Mouse (Mus musculus): ENCODE results near the gene Gtf2h2.
"Not testable (repeated sequence)": the region's sequence is repeated elsewhere in the genome, so short reads cannot be mapped to it uniquely, and the experiment has no call there.

Gtf2h2 gene

DNA sequence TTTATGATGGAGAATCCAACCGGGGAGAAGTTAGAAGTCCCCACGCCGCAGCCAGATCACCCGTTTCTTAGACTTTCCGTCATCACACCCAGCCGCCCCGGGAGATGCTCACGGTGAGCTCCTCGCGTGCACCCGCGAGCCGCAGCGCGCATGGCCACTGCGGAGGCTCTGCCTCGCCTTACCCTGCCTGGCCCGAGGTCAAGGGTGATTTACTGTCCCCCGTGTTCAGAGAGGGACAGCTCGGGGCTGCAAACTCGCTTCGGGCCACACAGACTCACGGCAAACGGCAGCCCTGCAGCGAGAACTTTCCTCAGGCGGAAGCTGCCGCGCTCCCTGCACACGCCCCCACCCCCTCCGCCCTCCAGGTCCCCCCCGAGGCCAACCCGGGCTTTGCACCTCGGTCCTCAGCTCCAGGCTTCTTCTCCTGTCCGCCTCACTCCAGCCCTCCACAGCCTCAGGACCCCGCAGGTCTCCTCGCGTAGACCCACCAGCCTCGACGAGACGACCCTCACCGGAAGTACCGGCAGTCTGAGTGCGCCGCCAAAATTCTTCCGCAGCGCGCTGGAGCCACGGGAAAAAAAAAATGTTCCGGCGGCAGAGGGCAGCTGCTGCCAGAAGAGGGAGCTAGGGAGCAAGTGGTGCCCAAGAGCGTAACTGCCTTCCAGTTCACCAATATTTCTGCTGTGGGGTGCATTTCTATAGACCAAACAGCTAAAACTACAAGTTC lies at the start of gene Gtf2h2:
Gene Gtf2h2 (minus strand): TSS at position 519 of the 727 bp plus-strand sequence.
- DNase-seq (ENCODE audit: extremely low read depth, insufficient read length, low spot score): peak; percentile 90

DNA sequence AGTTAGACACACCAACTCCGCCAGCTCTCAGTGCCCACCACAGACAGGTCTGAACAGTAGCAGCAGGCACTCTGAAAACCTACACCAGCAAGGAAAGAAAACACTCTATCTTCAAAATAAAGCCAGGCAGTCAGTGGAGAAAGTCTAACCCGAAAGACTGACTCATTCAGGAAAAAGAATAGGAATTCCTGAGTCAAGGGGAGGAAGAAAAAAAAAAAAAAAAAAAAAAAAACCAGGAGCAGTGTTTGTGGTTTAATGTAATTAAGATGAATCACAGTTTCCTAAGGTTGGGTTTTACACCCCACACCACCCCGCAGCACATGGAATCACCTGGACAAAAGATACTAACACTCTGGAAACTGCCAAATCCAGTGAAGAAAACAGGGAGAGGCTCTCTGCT lies 43.8 kb upstream of the Gtf2h2 start:
- DNase-seq (ENCODE audit: extremely low read depth, insufficient read length, low spot score): peak; percentile 35

DNA sequence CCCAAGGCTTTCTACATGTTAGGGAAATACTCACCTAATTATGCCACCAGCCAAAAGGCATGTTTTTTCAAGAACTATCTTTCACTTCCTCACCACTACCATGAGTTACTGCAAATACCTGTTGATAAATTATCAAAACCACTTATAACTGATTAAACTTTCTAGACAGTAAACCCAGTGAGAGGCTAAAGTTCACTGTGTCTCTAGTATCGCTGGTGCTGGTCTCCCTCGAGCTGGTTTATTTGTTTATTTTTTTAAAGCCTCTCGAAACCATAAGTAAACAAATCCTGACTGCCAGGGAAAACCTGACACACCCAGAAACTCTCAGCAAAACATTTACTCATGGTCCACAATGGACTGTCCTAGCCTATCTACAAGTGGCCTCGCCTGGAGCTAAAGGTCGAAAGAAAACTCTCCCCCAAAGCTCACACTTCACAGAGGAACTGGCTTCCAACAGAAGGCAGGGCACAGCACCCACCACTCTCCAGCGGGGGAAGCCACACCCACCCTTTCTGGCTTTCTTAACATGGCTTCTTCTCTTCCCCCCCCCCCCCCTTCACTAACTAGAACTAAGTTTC lies 40.5 kb upstream of the Gtf2h2 start:
- no peak for DNase-seq (ENCODE audit: extremely low read depth, insufficient read length, low spot score)

DNA sequence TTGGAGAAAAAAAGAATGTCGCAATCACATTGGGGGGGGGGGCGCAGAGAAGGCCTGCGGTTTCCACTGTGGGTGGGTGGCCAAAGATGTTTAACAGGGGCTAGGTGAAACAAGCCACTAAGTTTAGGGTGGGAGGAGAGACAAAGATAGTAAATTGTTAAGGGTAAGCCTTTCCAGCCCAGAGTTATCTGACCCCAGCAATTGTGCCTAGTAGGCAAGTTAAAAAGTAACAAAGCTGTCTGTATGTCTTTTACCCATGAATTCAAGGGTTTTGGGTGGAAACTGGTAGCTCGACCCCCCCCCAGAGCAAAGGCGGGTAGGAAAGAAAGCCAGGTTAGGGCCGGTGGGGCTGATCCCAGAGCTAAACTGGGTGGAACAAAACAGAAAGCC lies 34.3 kb upstream of the Gtf2h2 start:
- no peak for DNase-seq (ENCODE audit: extremely low read depth, insufficient read length, low spot score)

DNA sequence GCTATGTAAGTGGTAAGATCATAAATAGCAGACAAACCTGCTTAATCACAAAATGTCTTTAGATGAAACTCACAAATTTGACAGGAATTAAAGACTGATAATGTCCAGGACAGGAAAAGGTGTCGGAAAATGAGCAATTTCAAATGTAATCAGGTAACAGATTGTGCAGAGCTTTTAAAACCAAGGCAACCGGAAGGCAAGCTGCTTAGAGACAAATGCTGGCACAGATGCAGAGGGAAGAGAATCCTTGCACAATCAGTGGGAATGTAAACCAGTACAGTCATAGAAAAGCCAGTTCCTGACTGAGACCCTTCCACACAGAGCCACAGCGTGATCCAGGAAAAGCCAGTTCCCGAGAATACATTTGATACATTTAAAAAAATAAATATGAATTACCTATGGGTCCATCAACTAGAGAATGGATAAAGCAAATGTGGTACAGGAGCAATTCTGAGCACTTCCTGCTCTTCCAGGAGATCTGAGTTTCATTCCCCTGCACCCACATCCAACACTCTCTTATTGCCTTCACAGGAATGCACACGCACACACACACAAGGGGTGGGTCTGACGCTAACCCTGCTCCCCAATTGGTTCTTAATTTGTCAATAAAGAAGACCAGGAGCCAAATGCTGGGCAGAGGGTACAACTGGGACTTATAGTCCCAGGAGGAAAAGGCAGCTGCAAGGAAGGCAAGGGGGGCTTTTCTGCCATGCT lies 33.7 kb upstream of the Gtf2h2 start:
- peak; percentile 31 for DNase-seq (ENCODE audit: extremely low read depth, insufficient read length, low spot score)

DNA sequence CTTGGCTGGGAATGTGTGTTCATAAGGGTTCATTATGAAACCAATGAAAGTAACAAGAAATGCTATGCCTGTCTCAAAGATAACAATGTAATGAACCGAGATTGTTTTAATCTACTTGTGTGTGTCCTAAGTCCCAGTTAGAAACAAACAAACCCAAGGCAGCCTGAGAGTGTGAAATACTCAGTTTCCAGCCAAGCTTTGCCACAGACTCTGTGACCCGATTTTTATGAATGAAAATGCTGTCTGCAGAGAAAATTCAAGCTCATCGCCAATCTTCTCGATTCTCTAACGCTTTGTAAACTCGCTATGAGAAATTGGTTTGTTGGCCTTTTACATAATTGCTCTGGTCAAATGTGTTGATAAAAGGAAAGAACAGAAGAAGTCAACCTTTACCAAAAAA lies 32.5 kb upstream of the Gtf2h2 start:
- DNase-seq (ENCODE audit: extremely low read depth, insufficient read length, low spot score): no peak

DNA sequence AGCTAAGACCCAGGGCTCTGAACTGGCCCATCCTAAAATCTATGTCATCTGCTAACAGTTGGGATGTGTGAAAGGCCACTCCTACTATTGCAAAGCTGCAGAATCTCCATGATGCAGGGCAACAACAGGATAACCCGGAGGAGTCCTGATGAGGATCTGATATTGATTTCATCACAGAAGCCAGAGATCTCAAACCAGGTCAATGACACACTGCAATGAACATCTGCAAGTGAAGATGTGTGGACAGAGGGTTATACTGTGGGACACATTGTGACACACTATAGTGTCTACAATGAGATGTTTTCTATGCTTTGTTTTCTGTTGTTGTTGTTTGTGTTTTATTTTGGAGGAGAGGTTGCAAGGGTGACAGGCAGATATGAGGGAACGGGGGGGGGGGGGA lies 31.3 kb upstream of the Gtf2h2 start:
- DNase-seq (ENCODE audit: extremely low read depth, insufficient read length, low spot score): no peak

DNA sequence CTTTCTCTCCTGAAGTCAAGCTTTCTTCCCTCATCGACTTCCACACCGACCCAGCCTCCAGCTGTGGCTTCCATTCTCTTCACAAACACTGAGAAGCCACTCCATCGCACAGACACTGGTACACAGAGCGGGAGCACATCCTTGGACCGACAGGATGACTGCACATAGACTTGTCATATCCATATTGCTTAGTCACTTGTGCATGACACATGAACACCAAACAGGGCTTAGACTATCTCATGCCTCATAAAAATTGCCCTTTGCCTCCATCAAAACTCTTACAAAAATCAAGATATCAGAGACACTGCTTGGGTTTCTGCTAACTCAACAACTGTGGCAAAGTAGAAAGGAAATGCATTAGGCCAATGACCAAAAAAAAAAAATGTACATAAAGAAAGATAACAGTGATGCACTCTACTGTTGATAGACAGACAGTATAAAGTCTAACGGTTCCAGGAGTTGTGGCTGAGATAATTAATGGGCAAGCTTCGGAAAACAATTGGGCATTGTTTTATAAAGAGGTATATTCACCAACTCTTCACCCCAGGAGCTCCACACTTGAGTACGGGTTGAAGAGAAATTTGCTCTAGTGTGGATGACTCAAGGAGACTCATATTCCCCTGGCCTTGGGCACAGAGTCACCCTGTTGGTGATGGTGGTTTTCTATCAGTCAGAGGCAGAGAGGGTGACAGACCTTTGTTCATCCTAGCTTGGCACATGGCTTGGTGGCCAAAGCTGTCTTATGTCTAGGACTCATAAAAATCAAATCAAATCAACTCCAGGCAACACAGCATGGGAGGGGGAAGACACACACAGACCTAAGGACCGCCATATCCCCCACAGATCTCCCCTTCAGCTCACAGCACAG lies 29.6 kb upstream of the Gtf2h2 start:
- no peak for DNase-seq (ENCODE audit: extremely low read depth, insufficient read length, low spot score)

DNA sequence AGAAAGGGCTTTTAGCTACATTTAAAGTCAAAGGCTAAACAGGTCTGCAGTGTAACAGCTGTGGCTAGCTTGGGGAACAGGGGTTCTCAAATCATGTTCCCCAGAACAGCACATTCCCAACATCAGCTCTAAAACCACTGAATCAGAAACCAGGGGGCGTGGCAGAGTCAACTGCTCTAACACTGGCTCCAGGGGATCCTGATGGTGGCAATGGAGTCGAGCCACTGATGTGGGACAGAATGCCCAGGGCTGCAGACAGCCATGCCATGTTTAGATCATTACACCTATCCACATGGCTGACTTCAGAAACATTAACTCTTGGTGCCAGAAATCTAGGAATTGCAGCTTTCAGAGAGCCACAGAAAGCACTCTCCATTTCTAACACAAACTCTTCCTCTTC lies 26.8 kb upstream of the Gtf2h2 start:
- no peak for DNase-seq (ENCODE audit: extremely low read depth, insufficient read length, low spot score)

DNA sequence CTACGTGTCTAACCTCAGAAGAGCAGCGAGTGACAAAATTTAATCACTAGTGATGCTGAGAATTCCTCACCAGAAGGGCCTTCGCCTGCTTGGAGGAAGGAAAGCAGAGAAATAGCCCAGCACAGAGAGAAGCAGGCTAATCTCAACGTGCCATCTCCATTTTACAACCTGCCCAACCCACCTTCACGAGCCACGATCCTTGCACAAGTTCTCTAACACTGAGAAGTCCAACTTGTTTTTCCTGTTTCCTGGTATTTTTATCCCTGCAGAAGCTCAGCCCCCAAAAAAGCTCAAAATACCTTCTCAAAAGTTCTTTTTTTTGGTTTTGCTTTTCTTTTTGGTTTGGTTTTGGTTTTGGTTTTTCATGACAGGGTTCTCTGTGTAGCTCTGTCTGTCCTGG lies 25.8 kb upstream of the Gtf2h2 start:
- no peak for DNase-seq (ENCODE audit: extremely low read depth, insufficient read length, low spot score)

DNA sequence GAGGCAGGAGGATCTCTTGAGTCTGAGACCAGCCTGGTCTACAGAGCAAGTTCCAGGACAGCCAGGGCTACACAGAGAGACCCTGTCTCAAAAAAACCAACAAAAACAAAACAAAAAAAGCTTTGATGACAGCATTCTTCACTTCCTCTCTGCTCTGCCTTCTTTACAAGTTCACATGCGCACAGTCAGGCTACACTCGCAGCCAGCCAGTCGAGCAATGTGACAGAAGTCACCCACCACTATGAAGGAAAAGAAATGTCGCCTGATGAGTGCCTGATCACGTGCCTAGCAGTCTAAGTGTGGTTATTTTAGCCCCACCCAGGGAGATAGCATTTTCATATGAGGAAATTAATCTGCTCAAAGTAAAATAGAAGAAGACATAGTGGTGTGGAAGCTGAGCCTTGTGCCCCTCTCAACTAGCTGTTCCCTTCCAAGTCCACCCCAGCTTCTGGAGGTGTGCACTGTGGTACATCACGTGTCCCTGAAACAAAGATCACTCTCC lies 25.3 kb upstream of the Gtf2h2 start:
- DNase-seq (ENCODE audit: extremely low read depth, insufficient read length, low spot score): no peak

DNA sequence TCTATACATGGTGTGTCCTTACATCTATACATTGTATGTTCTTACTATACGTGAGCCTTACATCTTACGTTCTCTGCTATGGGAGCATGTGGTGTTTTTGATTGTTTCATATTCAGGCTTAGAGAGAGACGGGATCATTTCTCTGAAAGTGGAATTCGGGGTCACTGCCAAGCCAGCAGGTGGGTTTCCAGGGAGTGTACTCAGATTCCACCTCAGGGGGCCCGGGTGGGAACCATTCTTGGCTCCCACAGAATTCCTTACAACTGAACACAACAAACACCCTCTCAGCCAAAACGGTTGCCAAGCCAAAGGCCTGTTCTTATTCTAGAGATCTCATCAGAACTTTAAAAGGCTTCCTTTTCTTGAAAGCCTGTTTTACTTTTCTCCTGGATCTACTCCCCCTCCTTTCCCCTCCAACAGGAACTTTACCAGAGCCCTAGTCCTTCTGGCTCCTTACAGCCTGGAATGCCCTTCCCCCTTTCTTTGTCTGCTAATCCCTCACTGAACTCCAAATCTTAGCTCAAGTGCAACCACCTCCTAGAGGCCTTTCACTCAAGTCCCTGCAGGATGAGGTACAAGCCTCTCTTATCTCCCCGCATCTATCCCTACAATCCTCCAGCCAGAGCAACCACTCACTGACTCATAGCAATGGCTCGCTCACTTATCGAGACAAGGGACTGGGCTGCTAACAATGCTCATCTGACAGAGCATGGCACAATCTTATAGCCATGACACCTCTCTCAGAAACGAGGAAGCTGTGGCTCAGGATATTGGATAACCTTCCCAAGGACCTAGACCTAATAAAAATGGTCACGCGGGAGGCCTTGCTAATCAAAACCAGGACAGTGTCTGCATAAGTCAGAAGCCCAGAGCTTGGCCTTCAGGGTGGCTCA lies 24.1 kb upstream of the Gtf2h2 start:
- peak; percentile 49 for DNase-seq (ENCODE audit: extremely low read depth, insufficient read length, low spot score)

DNA sequence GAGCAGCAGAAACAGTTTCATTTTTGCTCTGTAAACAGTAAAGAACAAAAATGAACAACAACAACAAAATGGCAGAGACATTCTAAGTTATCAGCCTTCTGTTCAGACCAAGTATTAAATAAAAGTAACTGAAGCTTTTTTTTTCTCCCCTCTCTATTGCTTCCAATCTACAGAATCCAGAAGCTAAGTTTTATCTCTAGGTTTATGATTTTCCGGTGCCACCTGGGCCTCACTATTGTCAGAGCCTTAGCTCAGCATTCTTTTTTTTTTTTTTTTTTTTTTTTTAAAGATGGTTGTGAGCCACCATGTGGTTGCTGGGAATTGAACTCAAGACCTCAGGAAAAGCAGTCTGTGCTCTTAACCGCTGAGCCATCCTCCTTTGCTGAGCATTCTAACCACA lies 20.4 kb upstream of the Gtf2h2 start:
- DNase-seq (ENCODE audit: extremely low read depth, insufficient read length, low spot score): no peak

DNA sequence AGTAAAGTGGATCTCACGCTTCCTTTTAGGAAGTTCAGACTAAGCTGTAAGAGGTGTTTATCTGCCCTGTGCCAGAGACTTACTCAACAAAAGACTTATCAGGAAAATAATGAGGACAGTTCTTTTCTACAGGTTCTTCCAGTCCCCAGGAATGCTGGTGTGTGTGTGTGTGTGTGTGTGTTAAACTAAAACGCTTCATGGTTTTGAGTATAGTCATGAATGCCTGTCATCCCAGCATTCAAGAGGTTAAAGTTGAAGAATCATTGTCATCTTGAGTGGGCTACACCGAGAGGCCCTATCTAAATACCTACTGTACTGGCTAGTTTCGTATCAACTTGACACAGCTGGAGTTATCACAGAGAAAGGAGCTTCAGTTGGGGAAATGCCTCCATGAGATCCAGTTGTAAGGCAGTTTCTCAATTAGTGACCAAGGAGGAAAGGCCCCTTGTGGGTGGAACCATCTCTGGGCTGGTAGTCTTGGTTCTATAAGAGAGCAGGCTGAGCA lies 19.5 kb upstream of the Gtf2h2 start:
- no peak for DNase-seq (ENCODE audit: extremely low read depth, insufficient read length, low spot score)

DNA sequence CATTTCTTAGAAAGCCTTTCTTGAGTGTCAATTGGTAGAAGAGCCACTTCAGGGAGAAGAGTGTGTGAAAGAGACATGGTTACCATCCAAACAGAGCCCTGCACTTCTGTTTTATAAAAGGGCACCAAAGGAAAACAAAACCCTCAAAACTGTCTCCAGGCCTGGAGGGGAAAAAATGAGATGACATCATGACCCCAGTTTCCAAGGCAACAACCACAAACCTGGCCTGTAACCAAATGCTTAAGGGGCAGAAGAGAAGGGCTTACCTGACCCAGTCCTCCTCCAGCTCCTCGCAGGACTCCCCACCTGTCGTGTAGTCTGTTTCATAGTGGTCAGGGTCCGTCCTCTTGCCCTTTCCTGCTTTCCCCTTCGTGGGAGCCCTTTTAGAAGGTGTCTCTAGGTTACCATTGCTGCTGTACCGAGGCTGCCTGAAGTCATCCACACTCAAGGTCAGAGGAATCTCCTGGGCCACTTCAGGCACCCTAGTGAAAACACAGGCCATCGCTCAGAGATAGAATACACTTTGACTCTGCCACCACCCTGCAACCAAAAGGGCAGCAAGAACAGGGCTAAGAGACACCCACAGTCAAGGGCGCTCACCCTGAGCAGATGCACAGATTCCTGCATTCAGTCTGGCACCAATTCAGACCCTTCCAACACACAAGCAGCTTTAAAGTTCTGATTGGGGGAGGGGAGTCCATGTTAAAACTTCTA lies 18.9 kb upstream of the Gtf2h2 start:
- DNase-seq (ENCODE audit: extremely low read depth, insufficient read length, low spot score): no peak

DNA sequence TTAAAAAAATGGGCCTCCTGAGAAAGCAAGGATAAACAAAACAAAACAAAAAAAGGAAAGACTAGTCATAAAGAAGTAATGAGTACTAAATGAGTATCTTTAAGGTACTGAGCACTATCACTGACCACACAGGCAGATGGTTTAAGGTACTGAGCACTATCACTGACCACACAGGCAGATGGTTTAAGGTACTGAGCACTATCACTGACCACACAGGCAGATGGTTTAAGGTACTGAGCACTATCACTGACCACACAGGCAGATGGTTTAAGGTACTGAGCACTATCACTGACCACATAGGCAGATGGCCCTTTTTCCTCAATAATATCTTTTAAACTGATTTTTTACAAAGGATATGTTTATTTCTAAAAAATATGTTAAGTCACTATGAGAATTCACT lies 7.2 kb upstream of the Gtf2h2 start:
- not testable (repeated sequence) for DNase-seq (ENCODE audit: extremely low read depth, insufficient read length, low spot score)

DNA sequence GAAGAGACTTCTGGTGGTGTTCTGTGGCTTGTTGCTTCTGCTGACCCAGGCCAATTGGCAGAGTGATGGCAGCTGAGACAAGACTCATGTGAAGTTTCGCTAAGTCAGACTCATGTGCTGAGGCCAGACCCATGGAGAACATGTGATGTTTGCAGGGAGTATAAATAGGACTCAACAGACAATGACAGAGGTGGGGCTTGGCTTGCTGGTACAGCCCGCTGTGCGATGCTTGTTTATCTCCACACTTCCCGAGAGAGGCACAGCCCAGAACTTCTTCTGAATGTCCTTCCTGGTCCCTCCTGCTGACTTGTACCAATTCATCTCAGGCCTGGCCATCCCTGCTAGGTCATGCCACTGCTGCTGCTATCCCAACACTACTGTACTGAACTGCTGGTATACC lies 3.0 kb upstream of the Gtf2h2 start:
- DNase-seq (ENCODE audit: extremely low read depth, insufficient read length, low spot score): no peak

DNA sequence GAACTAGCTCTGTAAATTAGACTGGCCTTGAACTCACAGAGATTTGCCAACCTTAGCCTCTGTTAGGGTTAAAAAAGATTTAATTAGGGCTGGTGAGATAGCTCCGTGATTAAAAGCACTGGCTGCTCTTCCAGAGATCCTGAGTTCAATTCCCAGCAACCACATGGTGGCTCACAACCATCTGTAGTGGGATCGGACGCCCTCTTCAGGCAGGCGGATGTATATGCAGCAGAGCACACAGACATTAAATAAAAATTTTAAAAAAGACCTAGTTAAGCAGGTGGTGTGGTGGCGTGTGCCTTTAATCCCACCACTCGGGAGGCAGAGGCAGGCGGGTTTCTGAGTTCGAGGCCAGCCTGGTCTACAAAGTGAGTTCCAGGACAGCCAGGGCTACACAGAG lies 2.0 kb upstream of the Gtf2h2 start:
- DNase-seq (ENCODE audit: extremely low read depth, insufficient read length, low spot score): not testable (repeated sequence)

DNA sequence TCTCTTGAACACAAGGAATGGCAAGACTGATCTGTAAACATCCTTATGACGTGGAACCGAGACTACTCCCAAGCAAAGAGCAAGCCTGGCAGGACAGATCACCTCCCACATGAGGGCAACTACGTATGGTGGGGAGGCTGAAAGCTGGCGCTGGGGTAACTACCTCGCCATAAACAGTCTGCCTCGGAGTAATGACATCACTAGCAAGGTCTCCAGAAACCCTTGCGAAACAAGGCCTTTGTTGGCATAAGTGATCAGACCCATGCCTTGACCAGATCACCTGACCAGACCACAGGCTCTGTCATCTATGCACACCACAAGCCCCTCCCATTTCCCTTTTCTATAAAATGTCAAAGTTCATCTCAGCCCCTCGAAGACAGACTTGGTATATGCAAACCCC lies 934 bp upstream of the Gtf2h2 start:
- no peak for DNase-seq (ENCODE audit: extremely low read depth, insufficient read length, low spot score)

All from 3134 (cell line).